Mouse (Mus musculus) heart, embryonic 15.5 days (tissue): Measurements from ENCODE around the gene Mapk1ip1. TPM values are rescaled to one million over a fixed set of nuclear protein-coding genes. Genes with fewer than 3 reads are reported as not detected.

Experiments used
- ATAC-seq: fragments of 200-750 bp; cut with Nextera tagmentation; replicated peaks from 2 replicates; pipeline ENCODE4 v1.8.0; 2017; ENCODE audit warnings: low read depth, moderate TSS enrichment; ENCODE audit not compliant: insufficient number of reproducible peaks, insufficient read depth, low FRiP score
- H3K27ac ChIP-seq: fragments of 300-500 bp; sonication (generic); 2 replicates; pipeline ENCODE4 v1.5.1; 2015; ENCODE audit warnings: mild to moderate bottlenecking, inconsistent platforms
- H3K27me3 ChIP-seq: fragments of 300-500 bp; sonication (generic); 2 replicates; pipeline ENCODE4 v1.6.1; 2015; ENCODE audit warnings: inconsistent platforms
- H3K36me3 ChIP-seq: fragments of 300-500 bp; sonication (generic); 2 replicates; pipeline ENCODE4 v1.6.1; 2015; ENCODE audit warnings: mild to moderate bottlenecking, inconsistent platforms
- H3K4me1 ChIP-seq: fragments of 300-500 bp; sonication (generic); replicated peaks from 2 replicates; pipeline ENCODE4 v1.6.1; 2015; ENCODE audit warnings: inconsistent platforms
- H3K4me2 ChIP-seq: fragments of 300-500 bp; sonication (generic); 2 replicates; pipeline ENCODE4 v1.6.1; 2015; ENCODE audit warnings: inconsistent platforms, mild to moderate bottlenecking, moderate library complexity
- H3K4me3 ChIP-seq: fragments of 300-500 bp; sonication (generic); 2 replicates; pipeline ENCODE4 v1.5.1; 2015; ENCODE audit warnings: mild to moderate bottlenecking, inconsistent platforms
- H3K9ac ChIP-seq: fragments of 300-500 bp; sonication (generic); 2 replicates; pipeline ENCODE4 v1.6.1; 2015; ENCODE audit warnings: mild to moderate bottlenecking, inconsistent platforms
- H3K9me3 ChIP-seq: fragments of 300-500 bp; sonication (generic); replicated peaks from 2 replicates; pipeline ENCODE4 v1.6.1; 2016; ENCODE audit warnings: inconsistent platforms
- WGBS: fragments of 180-500 bp; shearing (Covaris S2); methylation state at CpG from one replicate; pipeline ENCODE4 v1.1.7; 2015; ENCODE audit warnings: mixed read lengths; 5-methylcytosine and 5-hydroxymethylcytosine counted together
- polyA plus RNA-seq: library from polyadenylated mRNA; unstranded; fragments of >200 nt; fragmentation: Nextera tagmentation; extraction: Ambion mirVana; gene quantifications from 2 replicates; pipeline ENCODE4 v1.2.1, GENCODE M21; 2015

The Mapk1ip1 gene
- polyA plus RNA-seq, 1 experiment from 2014 or later: 11.9 TPM

GRCm38 (mm10) chr7:138824995-138825756 is 20.9 kb downstream of the Mapk1ip1 start:
- Histone ChIP-seq H3K27me3 (no peaks in the 10 kb centered on the region), H3K4me1 (no peaks in the 10 kb centered on the region), H3K4me2 (no peak overlapping the region), H3K36me3 (no peaks in the 10 kb centered on the region), H3K4me3 (no peak overlapping the region), H3K9me3 (no peaks in the 10 kb centered on the region), H3K9ac (no peak overlapping the region), H3K27ac (no peak overlapping the region)
- WGBS: 82% methylated on average over 19 of the region's 19 CpGs
- no peak for ATAC-seq

GRCm38 (mm10) chr7:138824423-138824822 is 21.6 kb downstream of the Mapk1ip1 start:
- no peaks in the 10 kb centered on the region for H3K4me1 ChIP-seq
- H3K4me3 ChIP-seq: no peak overlapping the region
- 59% methylated on average over 6 of the region's 6 CpGs for WGBS
- H3K27me3 ChIP-seq: no peaks in the 10 kb centered on the region
- no peaks in the 10 kb centered on the region for H3K36me3 ChIP-seq
- H3K4me2 ChIP-seq: no peak overlapping the region
- no peak for ATAC-seq
- H3K9ac ChIP-seq: no peak overlapping the region
- H3K9me3 ChIP-seq: no peaks in the 10 kb centered on the region
- no peak overlapping the region for H3K27ac ChIP-seq

- no peaks in the 10 kb centered on the region for H3K36me3 ChIP-seq
- H3K27ac ChIP-seq: no peak overlapping the region
- no peak for ATAC-seq
- H3K9ac ChIP-seq: no peak overlapping the region
- no peak overlapping the region for H3K4me2 ChIP-seq
- no peak overlapping the region for H3K4me3 ChIP-seq
- H3K27me3 ChIP-seq: no peaks in the 10 kb centered on the region
- 53% methylated on average over 4 of the region's 4 CpGs for WGBS
- no peaks in the 10 kb centered on the region; the same call in 1 of the 2 replicates for H3K4me1 ChIP-seq
- no peaks in the 10 kb centered on the region for H3K9me3 ChIP-seq
Measured at GRCm38 (mm10) chr7:138818314-138818713, 27.8 kb downstream of the Mapk1ip1 start.

GRCm38 (mm10) chr7:138813213-138813875 is 32.7 kb downstream of the Mapk1ip1 start:
- WGBS: 64% methylated on average over 11 of the region's 11 CpGs
- no peaks in the 10 kb centered on the region; the same call in 1 of the 2 replicates for H3K4me1 ChIP-seq
- H3K27me3 ChIP-seq: no peaks in the 10 kb centered on the region
- no peak overlapping the region for H3K4me2 ChIP-seq
- no peak for ATAC-seq
- H3K4me3 ChIP-seq: no peak overlapping the region
- no peaks in the 10 kb centered on the region for H3K36me3 ChIP-seq
- no peaks in the 10 kb centered on the region for H3K9me3 ChIP-seq
- peak overlapping the region; percentile 29; the same call in 1 of the 2 replicates for H3K27ac ChIP-seq
- no peak overlapping the region for H3K9ac ChIP-seq

- Histone ChIP-seq H3K9ac (no peak overlapping the region), H3K4me2 (no peak overlapping the region), H3K27ac (no peak overlapping the region), H3K27me3 (no peaks in the 10 kb centered on the region), H3K9me3 (no peaks in the 10 kb centered on the region), H3K4me3 (no peak overlapping the region), H3K4me1 (no peaks in the 10 kb centered on the region), H3K36me3 (no peaks in the 10 kb centered on the region)
- no peak for ATAC-seq
- 82% methylated on average over 3 of the region's 3 CpGs for WGBS
Measured at GRCm38 (mm10) chr7:138807146-138807545, 38.9 kb downstream of the Mapk1ip1 start.

- H3K27me3 ChIP-seq: no peaks in the 10 kb centered on the region
- H3K27ac ChIP-seq: no peak overlapping the region
- H3K36me3 ChIP-seq: no peaks in the 10 kb centered on the region
- H3K4me3 ChIP-seq: no peak overlapping the region
- ATAC-seq: no peak
- no peaks in the 10 kb centered on the region for H3K4me1 ChIP-seq
- H3K4me2 ChIP-seq: no peak overlapping the region
- no peak overlapping the region for H3K9ac ChIP-seq
- no peaks in the 10 kb centered on the region for H3K9me3 ChIP-seq
- 9% methylated on average over 4 of the region's 4 CpGs for WGBS
Measured at GRCm38 (mm10) chr7:138803386-138803785, 42.7 kb downstream of the Mapk1ip1 start.

GRCm38 (mm10) chr7:138788109-138788508 is 58.0 kb downstream of the Mapk1ip1 start:
- WGBS: 74% methylated on average over 5 of the region's 5 CpGs
- Histone ChIP-seq H3K36me3 (no peaks in the 10 kb centered on the region), H3K4me3 (no peak overlapping the region), H3K9ac (no peak overlapping the region), H3K27ac (no peak overlapping the region), H3K4me1 (no peaks in the 10 kb centered on the region), H3K27me3 (no peaks in the 10 kb centered on the region), H3K9me3 (no peaks in the 10 kb centered on the region), H3K4me2 (no peak overlapping the region)
- ATAC-seq: no peak

Other genes with a start within 250 kb of the Mapk1ip1 start
- 28.4 and 30.2 TPM in 2 replicates for gene Ppp2r2d, start 194 bp downstream of the Mapk1ip1 start, polyA plus RNA-seq
- 187 and 248 TPM in 2 replicates for gene Bnip3, start 63.2 kb upstream of the Mapk1ip1 start, polyA plus RNA-seq
- gene Jakmip3, start 94.5 kb upstream of the Mapk1ip1 start, polyA plus RNA-seq: 0.06 TPM in 1 of 2 replicates, not detected in the other
- 3.3 and 3.6 TPM in 2 replicates for gene Dpysl4, start 239.7 kb upstream of the Mapk1ip1 start, polyA plus RNA-seq